Mouse (Mus musculus): ENCODE results near the gene Plk3. TPM values are rescaled to one million over a fixed set of nuclear protein-coding genes. Genes with fewer than 3 reads are reported as not detected.
A peak's percentile ranks its signal among the peaks of the same experiment; 100 is the strongest.

The Plk3 gene
- polyA plus RNA-seq, 1 experiment from 2014 or later = 2.5 TPM

GRCm38 (mm10) chr4:117098764-117099036, 35.1 kb downstream of the Plk3 start:
- no peaks in the 10 kb centered on the region for H3K36me3 ChIP-seq (ENCODE audit: control insufficient read depth, insufficient read depth, low read length)
- no peak overlapping the region for H3K9ac ChIP-seq (ENCODE audit: low read depth, low read length)
- peaks cover 8% of the 10 kb centered on the region; the same call in 1 of the 2 replicates for H3K27me3 ChIP-seq (replicated peaks; ENCODE audit: control insufficient read depth, insufficient read depth, low read length)
- no peak overlapping the region for H3K4me3 ChIP-seq (ENCODE audit: low read length)
- 0 out of 2 replicates have a peak overlapping the region, but pooled peaks have one; percentile 20 for H3K4me2 ChIP-seq (ENCODE audit: low read depth, low read length)
- peak overlapping the region; percentile 46 for H3K27ac ChIP-seq (ENCODE audit: low read length)
- WGBS = 58% methylated on average over 2 of the region's 2 CpGs
- H3K4me1 ChIP-seq (ENCODE audit: control insufficient read depth, insufficient read depth, low read length) = peaks cover 18% of the 10 kb centered on the region
- no peak for ATAC-seq
- H3K9me3 ChIP-seq (ENCODE audit: control insufficient read depth, low read length) = no peaks in the 10 kb centered on the region

GRCm38 (mm10) chr4:117097969-117098763, 35.6 kb downstream of the Plk3 start:
- peak overlapping the region; percentile 46 for H3K27ac ChIP-seq (ENCODE audit: low read length)
- ATAC-seq = peak; percentile 30
- H3K27me3 ChIP-seq (replicated peaks; ENCODE audit: control insufficient read depth, insufficient read depth, low read length) = peaks cover 8% of the 10 kb centered on the region; the same call in 1 of the 2 replicates
- H3K9ac ChIP-seq (ENCODE audit: low read depth, low read length) = no peak overlapping the region
- 50% methylated on average over 8 of the region's 8 CpGs for WGBS
- H3K9me3 ChIP-seq (ENCODE audit: control insufficient read depth, low read length) = no peaks in the 10 kb centered on the region
- peaks cover 18% of the 10 kb centered on the region for H3K4me1 ChIP-seq (ENCODE audit: control insufficient read depth, insufficient read depth, low read length)
- peak overlapping the region; percentile 35 for H3K4me2 ChIP-seq (ENCODE audit: low read depth, low read length)
- H3K36me3 ChIP-seq (ENCODE audit: control insufficient read depth, insufficient read depth, low read length) = no peaks in the 10 kb centered on the region
- no peak overlapping the region for H3K4me3 ChIP-seq (ENCODE audit: low read length)

GRCm38 (mm10) chr4:117096666-117097065, 37.1 kb downstream of the Plk3 start:
- Histone ChIP-seq H3K36me3 (ENCODE audit: control insufficient read depth, insufficient read depth, low read length) (no peaks in the 10 kb centered on the region), H3K4me3 (ENCODE audit: low read length) (peak overlapping the region; percentile 71), H3K4me1 (ENCODE audit: control insufficient read depth, insufficient read depth, low read length) (peaks cover 18% of the 10 kb centered on the region), H3K9me3 (ENCODE audit: control insufficient read depth, low read length) (no peaks in the 10 kb centered on the region), H3K27me3 (replicated peaks; ENCODE audit: control insufficient read depth, insufficient read depth, low read length) (peaks cover 8% of the 10 kb centered on the region; the same call in 1 of the 2 replicates), H3K27ac (ENCODE audit: low read length) (peak overlapping the region; percentile 70), H3K4me2 (ENCODE audit: low read depth, low read length) (peak overlapping the region; percentile 93), H3K9ac (ENCODE audit: low read depth, low read length) (peak overlapping the region; percentile 67)
- WGBS = 18% methylated on average over 5 of the region's 5 CpGs
- no peak for ATAC-seq

- H3K4me3 ChIP-seq (ENCODE audit: low read length) = peak within 1 kb of the TSS; percentile 71
- H3K9me3 ChIP-seq (ENCODE audit: control insufficient read depth, low read length) = no peaks in the 10 kb centered on the region
- no peaks in the 10 kb centered on the region for H3K36me3 ChIP-seq (ENCODE audit: control insufficient read depth, insufficient read depth, low read length)
- H3K27ac ChIP-seq (ENCODE audit: low read length) = peak within 1 kb of the TSS; percentile 70
- H3K9ac ChIP-seq (ENCODE audit: low read depth, low read length) = peak within 1 kb of the TSS; percentile 67
- WGBS = under 1% methylated on average over 48 of the region's 50 CpGs
- ATAC-seq = peak; percentile 79
- peaks cover 18% of the 10 kb centered on the region for H3K4me1 ChIP-seq (ENCODE audit: control insufficient read depth, insufficient read depth, low read length)
- H3K27me3 ChIP-seq (replicated peaks; ENCODE audit: control insufficient read depth, insufficient read depth, low read length) = peaks cover 8% of the 10 kb centered on the region; the same call in 1 of the 2 replicates
- peak within 1 kb of the TSS; percentile 93 for H3K4me2 ChIP-seq (ENCODE audit: low read depth, low read length)
Observed at GRCm38 (mm10) chr4:117095551-117096452, 38.0 kb downstream of the Plk3 start, which contains the start of gene Ptch2. Ptch2 (plus strand) TSS chr4:117096075.

- ATAC-seq = no peak
- Histone ChIP-seq H3K4me3 (ENCODE audit: low read length) (no peak overlapping the region), H3K27me3 (replicated peaks; ENCODE audit: control insufficient read depth, insufficient read depth, low read length) (peaks cover 8% of the 10 kb centered on the region; the same call in 1 of the 2 replicates), H3K4me2 (ENCODE audit: low read depth, low read length) (no peak overlapping the region), H3K36me3 (ENCODE audit: control insufficient read depth, insufficient read depth, low read length) (no peaks in the 10 kb centered on the region), H3K9me3 (ENCODE audit: control insufficient read depth, low read length) (no peaks in the 10 kb centered on the region), H3K27ac (ENCODE audit: low read length) (peak overlapping the region; percentile 45; the same call in 1 of the 2 replicates), H3K4me1 (ENCODE audit: control insufficient read depth, insufficient read depth, low read length) (peaks cover 18% of the 10 kb centered on the region), H3K9ac (ENCODE audit: low read depth, low read length) (no peak overlapping the region)
- 70% methylated on average over 3 of the region's 3 CpGs for WGBS
Observed at GRCm38 (mm10) chr4:117094626-117095361, 39.0 kb downstream of the Plk3 start.

GRCm38 (mm10) chr4:117090586-117090985, 43.2 kb downstream of the Plk3 start:
- Histone ChIP-seq H3K9me3 (ENCODE audit: control insufficient read depth, low read length) (no peaks in the 10 kb centered on the region), H3K4me2 (ENCODE audit: low read depth, low read length) (no peak overlapping the region), H3K27ac (ENCODE audit: low read length) (no peak overlapping the region), H3K4me1 (ENCODE audit: control insufficient read depth, insufficient read depth, low read length) (peaks cover 8% of the 10 kb centered on the region), H3K36me3 (ENCODE audit: control insufficient read depth, insufficient read depth, low read length) (no peaks in the 10 kb centered on the region), H3K9ac (ENCODE audit: low read depth, low read length) (no peak overlapping the region; the same call in 1 of the 2 replicates), H3K4me3 (ENCODE audit: low read length) (no peak overlapping the region), H3K27me3 (replicated peaks; ENCODE audit: control insufficient read depth, insufficient read depth, low read length) (no peaks in the 10 kb centered on the region)
- 68% methylated on average over 7 of the region's 7 CpGs for WGBS
- no peak for ATAC-seq

- Histone ChIP-seq H3K27me3 (replicated peaks; ENCODE audit: control insufficient read depth, insufficient read depth, low read length) (no peaks in the 10 kb centered on the region), H3K4me2 (ENCODE audit: low read depth, low read length) (no peak overlapping the region), H3K9me3 (ENCODE audit: control insufficient read depth, low read length) (no peaks in the 10 kb centered on the region), H3K9ac (ENCODE audit: low read depth, low read length) (no peak overlapping the region), H3K36me3 (ENCODE audit: control insufficient read depth, insufficient read depth, low read length) (no peaks in the 10 kb centered on the region), H3K27ac (ENCODE audit: low read length) (no peak overlapping the region), H3K4me3 (ENCODE audit: low read length) (no peak overlapping the region), H3K4me1 (ENCODE audit: control insufficient read depth, insufficient read depth, low read length) (peaks cover 4% of the 10 kb centered on the region; the same call in 1 of the 2 replicates)
- 69% methylated on average over 7 of the region's 7 CpGs for WGBS
- ATAC-seq = no peak
Observed at GRCm38 (mm10) chr4:117087948-117088640, 45.7 kb downstream of the Plk3 start.
